Mouse (Mus musculus): ENCODE measurements around the gene Gm13287. TPM values are rescaled to one million over a fixed set of nuclear protein-coding genes. Genes with fewer than 3 reads are reported as not detected.
"Not testable (repeated sequence)": the region's sequence is repeated elsewhere in the genome, so short reads cannot be mapped to it uniquely, and the experiment has no call there.

Gene Gm13287
- total RNA-seq, 2 experiments from 2014 or later, result not detected

- ATAC-seq (replicated peaks; ENCODE audit: low FRiP score, poor library complexity, severe bottlenecking), result not testable (repeated sequence)
Measured at GRCm38 (mm10) chr4:88793936-88794675, 8.9 kb upstream of the Gm13287 start, which contains the start of gene Gm13275. TSS of gene Gm13275 (plus strand) at chr4:88794487.

- not testable (repeated sequence) for ATAC-seq (replicated peaks; ENCODE audit: low FRiP score, poor library complexity, severe bottlenecking)
Measured at GRCm38 (mm10) chr4:88797097-88797496, 6.0 kb upstream of the Gm13287 start, which contains the start of gene Gm13279. TSS of gene Gm13279 (plus strand) at chr4:88797397.

GRCm38 (mm10) chr4:88799365-88799764 is 3.7 kb upstream of the Gm13287 start, which contains the start of gene Gm13285:
TSS of gene Gm13285 (plus strand) at chr4:88799665.
- not testable (repeated sequence) for ATAC-seq (replicated peaks; ENCODE audit: low FRiP score, poor library complexity, severe bottlenecking)

- ATAC-seq (replicated peaks; ENCODE audit: low FRiP score, poor library complexity, severe bottlenecking), result not testable (repeated sequence)
Measured at GRCm38 (mm10) chr4:88805231-88805630, 2.2 kb downstream of the Gm13287 start, which contains the start of gene Gm13288. TSS of gene Gm13288 (plus strand) at chr4:88805531.

- not testable (repeated sequence) for ATAC-seq (replicated peaks; ENCODE audit: low FRiP score, poor library complexity, severe bottlenecking)
Measured at GRCm38 (mm10) chr4:88805761-88806160, 2.7 kb downstream of the Gm13287 start.

- ATAC-seq (replicated peaks; ENCODE audit: low FRiP score, poor library complexity, severe bottlenecking), result no peak
Measured at GRCm38 (mm10) chr4:88815928-88816327, 12.9 kb downstream of the Gm13287 start, which contains the start of gene Ifna7. TSS of gene Ifna7 (plus strand) at chr4:88816228.

- no peak for ATAC-seq (replicated peaks; ENCODE audit: low FRiP score, poor library complexity, severe bottlenecking)
Measured at GRCm38 (mm10) chr4:88819659-88820058, 16.6 kb downstream of the Gm13287 start, which contains the start of gene Ifna11. TSS of gene Ifna11 (plus strand) at chr4:88819959.

- no peak for ATAC-seq (replicated peaks; ENCODE audit: low FRiP score, poor library complexity, severe bottlenecking)
Measured at GRCm38 (mm10) chr4:88822995-88823394, 19.9 kb downstream of the Gm13287 start.

- not testable (repeated sequence) for ATAC-seq (replicated peaks; ENCODE audit: low FRiP score, poor library complexity, severe bottlenecking)
Measured at GRCm38 (mm10) chr4:88827116-88827515, 24.1 kb downstream of the Gm13287 start, which contains the start of gene Ifna6. TSS of gene Ifna6 (plus strand) at chr4:88827416.

- no peak for ATAC-seq (replicated peaks; ENCODE audit: low FRiP score, poor library complexity, severe bottlenecking)
Measured at GRCm38 (mm10) chr4:88830523-88830922, 27.5 kb downstream of the Gm13287 start.

- ATAC-seq (replicated peaks; ENCODE audit: low FRiP score, poor library complexity, severe bottlenecking), result not testable (repeated sequence)
Measured at GRCm38 (mm10) chr4:88835225-88835624, 32.2 kb downstream of the Gm13287 start, which contains the start of gene Ifna5. TSS of gene Ifna5 (plus strand) at chr4:88835525.

GRCm38 (mm10) chr4:88838828-88839227 is 35.8 kb downstream of the Gm13287 start:
- no peak for ATAC-seq (replicated peaks; ENCODE audit: low FRiP score, poor library complexity, severe bottlenecking)

GRCm38 (mm10) chr4:88840058-88840457 is 37.0 kb downstream of the Gm13287 start:
- ATAC-seq (replicated peaks; ENCODE audit: low FRiP score, poor library complexity, severe bottlenecking), result no peak

- ATAC-seq (replicated peaks; ENCODE audit: low FRiP score, poor library complexity, severe bottlenecking), result no peak
Measured at GRCm38 (mm10) chr4:88841438-88841911, 38.4 kb downstream of the Gm13287 start, which contains the start of gene Ifna4. TSS of gene Ifna4 (plus strand) at chr4:88841861.

- no peak for ATAC-seq (replicated peaks; ENCODE audit: low FRiP score, poor library complexity, severe bottlenecking)
Measured at GRCm38 (mm10) chr4:88845334-88845733, 42.3 kb downstream of the Gm13287 start.

- ATAC-seq (replicated peaks; ENCODE audit: low FRiP score, poor library complexity, severe bottlenecking), result no peak
Measured at GRCm38 (mm10) chr4:88849698-88850097, 46.6 kb downstream of the Gm13287 start, which contains the start of gene Ifna1. TSS of gene Ifna1 (plus strand) at chr4:88850087.

- no peak for ATAC-seq (replicated peaks; ENCODE audit: low FRiP score, poor library complexity, severe bottlenecking)
Measured at GRCm38 (mm10) chr4:88851026-88851763, 48.1 kb downstream of the Gm13287 start.
